Comparison of ENCODE assay signal across 18 mouse cellular contexts in genomic region chr13:110802841-110803240, GRCm38 (mm10).
"Had no signal": no experiment of that assay in that cellular context is flagged by ENCODE, and none has a peak within 500 bp of the region (broad histone marks: within the 10 kb centered on the region; RNA-seq: fewer than 3 reads in every experiment).

No protein-coding gene starts in this region.

- H3K27me3 ChIP-seq: liver, embryonic 13.5 days; megakaryocyte, embryonic 14.5 days; midbrain, embryonic 13.5 days; neural tube, embryonic 13.5 days had no signal

- H3K9me3 ChIP-seq: liver, embryonic 13.5 days; megakaryocyte, embryonic 14.5 days; midbrain, embryonic 10.5 days; midbrain, embryonic 13.5 days; neural tube, embryonic 13.5 days had no signal

- DNase-seq: kidney, adult 18-20 months; kidney, adult 9 months; kidney, postnatal 14 days; kidney, postnatal 4 days; layer of hippocampus, adult 9-11 months; liver, embryonic 13.5 days; lung, adult 2 months; retina, postnatal 1 day; thymus, adult 18-20 months; thymus, postnatal 36 days had no signal

- H3K4me3 ChIP-seq: layer of hippocampus, adult 2 months; liver, embryonic 13.5 days; megakaryocyte, embryonic 14.5 days; midbrain, embryonic 10.5 days; midbrain, embryonic 13.5 days; myocyte; neural tube, embryonic 13.5 days had no signal

- H3K4me1 ChIP-seq: liver, embryonic 13.5 days; midbrain, embryonic 10.5 days; midbrain, embryonic 13.5 days; neural tube, embryonic 13.5 days had no signal

- H3K4me2 ChIP-seq: liver, embryonic 13.5 days; midbrain, embryonic 13.5 days; neural tube, embryonic 13.5 days had no signal

- H3K27ac ChIP-seq: layer of hippocampus, adult 2 months; liver, embryonic 13.5 days; midbrain, embryonic 10.5 days; midbrain, embryonic 13.5 days; neural tube, embryonic 13.5 days had no signal

- H3K9ac ChIP-seq: liver, embryonic 13.5 days; midbrain, embryonic 13.5 days; neural tube, embryonic 13.5 days had no signal

- ATAC-seq: lung, postnatal 0 days; midbrain, embryonic 13.5 days; midbrain, embryonic 16.5 days had no signal

- H3K36me3 ChIP-seq: liver, embryonic 13.5 days; midbrain, embryonic 10.5 days; midbrain, embryonic 13.5 days; neural tube, embryonic 13.5 days had no signal
